Mouse (Mus musculus): ENCODE measurements at regions not wholly inside any gene's neighbourhood (a gene's known extent, or its start where the extent isn't known, plus 50 kb on each side); places are given as distances from the start of the nearest gene placed in this dataset.

GRCm38 (mm10) chr9:46480080-46480690 is 160.4 kb upstream of the 4931429L15Rik start:
- DNase-seq: no peak
- 60% methylated on average over 13 of the region's 13 CpGs for WGBS
- no peaks in the 10 kb centered on the region for H3K27me3 ChIP-seq (ENCODE audit: control insufficient read depth, insufficient read depth, low read length)
- H3K4me3 ChIP-seq (ENCODE audit: control insufficient read depth, insufficient read depth, low read length): no peak overlapping the region
- no peaks in the 10 kb centered on the region for H3K36me3 ChIP-seq (ENCODE audit: control insufficient read depth, insufficient read depth, low read length)
- TF ChIP-seq CTCF (IDR thresholded peaks at IDR 0.05; ENCODE audit: borderline replicate concordance, control insufficient read depth, extremely low read depth, insufficient read depth, low read length, poor library complexity) (no peak), POLR2A (IDR thresholded peaks at IDR 0.05; ENCODE audit: control insufficient read depth, extremely low read depth, insufficient read depth, low read length, poor library complexity) (no peak)
- H3K4me1 ChIP-seq (replicated peaks; ENCODE audit: control insufficient read depth, insufficient read depth, low read length): no peaks in the 10 kb centered on the region
- no peak overlapping the region for H3K27ac ChIP-seq (ENCODE audit: control insufficient read depth, insufficient read depth, low read length)

- no peak for DNase-seq
- H3K27me3 ChIP-seq (ENCODE audit: control insufficient read depth, insufficient read depth, low read length): no peaks in the 10 kb centered on the region
- no peaks in the 10 kb centered on the region for H3K4me1 ChIP-seq (replicated peaks; ENCODE audit: control insufficient read depth, insufficient read depth, low read length)
- H3K27ac ChIP-seq (ENCODE audit: control insufficient read depth, insufficient read depth, low read length): no peak overlapping the region
- H3K36me3 ChIP-seq (ENCODE audit: control insufficient read depth, insufficient read depth, low read length): no peaks in the 10 kb centered on the region
- no peak for TF ChIP-seq CTCF (IDR thresholded peaks at IDR 0.05; ENCODE audit: borderline replicate concordance, control insufficient read depth, extremely low read depth, insufficient read depth, low read length, poor library complexity)
- no peak for TF ChIP-seq POLR2A (IDR thresholded peaks at IDR 0.05; ENCODE audit: control insufficient read depth, extremely low read depth, insufficient read depth, low read length, poor library complexity)
- H3K4me3 ChIP-seq (ENCODE audit: control insufficient read depth, insufficient read depth, low read length): no peak overlapping the region
- 73% methylated on average over 2 of the region's 2 CpGs for WGBS
Observed at GRCm38 (mm10) chr9:46478611-46479010, 158.8 kb upstream of the 4931429L15Rik start.

- no peak for TF ChIP-seq POLR2A (IDR thresholded peaks at IDR 0.05; ENCODE audit: control insufficient read depth, extremely low read depth, insufficient read depth, low read length, poor library complexity)
- TF ChIP-seq CTCF (IDR thresholded peaks at IDR 0.05; ENCODE audit: borderline replicate concordance, control insufficient read depth, extremely low read depth, insufficient read depth, low read length, poor library complexity): no peak
- H3K36me3 ChIP-seq (ENCODE audit: control insufficient read depth, insufficient read depth, low read length): no peaks in the 10 kb centered on the region
Observed at GRCm38 (mm10) chr9:46476516-46476915, 156.7 kb upstream of the 4931429L15Rik start.

GRCm38 (mm10) chr9:46473681-46474080 is 153.9 kb upstream of the 4931429L15Rik start:
- DNase-seq: no peak
- H3K27ac ChIP-seq (ENCODE audit: control insufficient read depth, insufficient read depth, low read length): no peak overlapping the region
- no peaks in the 10 kb centered on the region for H3K4me1 ChIP-seq (replicated peaks; ENCODE audit: control insufficient read depth, insufficient read depth, low read length)
- TF ChIP-seq CTCF (IDR thresholded peaks at IDR 0.05; ENCODE audit: borderline replicate concordance, control insufficient read depth, extremely low read depth, insufficient read depth, low read length, poor library complexity): no peak
- no peak for TF ChIP-seq POLR2A (IDR thresholded peaks at IDR 0.05; ENCODE audit: control insufficient read depth, extremely low read depth, insufficient read depth, low read length, poor library complexity)
- no peaks in the 10 kb centered on the region for H3K27me3 ChIP-seq (ENCODE audit: control insufficient read depth, insufficient read depth, low read length)
- no peaks in the 10 kb centered on the region for H3K36me3 ChIP-seq (ENCODE audit: control insufficient read depth, insufficient read depth, low read length)
- WGBS: 91% methylated on average over 10 of the region's 10 CpGs
- H3K4me3 ChIP-seq (ENCODE audit: control insufficient read depth, insufficient read depth, low read length): no peak overlapping the region

More at GRCm38 (mm10) chr9:46476516-46476915, 156.7 kb upstream of the 4931429L15Rik start:
- no peaks in the 10 kb centered on the region for H3K27me3 ChIP-seq (ENCODE audit: control insufficient read depth, insufficient read depth, low read length)
- H3K4me3 ChIP-seq (ENCODE audit: control insufficient read depth, insufficient read depth, low read length): no peak overlapping the region
- no peaks in the 10 kb centered on the region for H3K4me1 ChIP-seq (replicated peaks; ENCODE audit: control insufficient read depth, insufficient read depth, low read length)
- H3K27ac ChIP-seq (ENCODE audit: control insufficient read depth, insufficient read depth, low read length): no peak overlapping the region
- no peak for DNase-seq
- WGBS: 66% methylated on average over 5 of the region's 5 CpGs

DNA sequence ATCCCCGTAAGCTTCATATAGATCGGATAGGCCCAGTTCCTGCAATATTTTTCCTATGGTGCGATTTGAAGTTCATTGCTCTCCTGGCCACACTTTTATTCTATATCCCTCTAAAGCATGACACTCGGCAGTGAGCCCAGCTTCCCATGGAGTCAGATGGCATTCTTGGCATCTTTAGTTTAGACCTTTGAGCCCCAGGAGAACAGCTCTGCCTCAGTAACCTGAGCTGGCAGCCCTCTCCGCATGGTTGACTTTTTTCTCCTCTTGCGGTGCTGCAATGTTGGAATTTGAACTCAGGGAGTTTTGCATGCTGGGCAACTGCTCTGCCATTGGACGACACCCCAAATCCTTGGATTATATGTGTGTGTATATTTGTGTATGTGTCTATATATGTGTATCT is 149.7 kb upstream of the 4931429L15Rik start:
- H3K4me3 ChIP-seq (ENCODE audit: control insufficient read depth, insufficient read depth, low read length): no peak overlapping the region
- H3K27ac ChIP-seq (ENCODE audit: control insufficient read depth, insufficient read depth, low read length): no peak overlapping the region
- H3K4me1 ChIP-seq (replicated peaks; ENCODE audit: control insufficient read depth, insufficient read depth, low read length): no peaks in the 10 kb centered on the region
- TF ChIP-seq CTCF (IDR thresholded peaks at IDR 0.05; ENCODE audit: borderline replicate concordance, control insufficient read depth, extremely low read depth, insufficient read depth, low read length, poor library complexity) (no peak), POLR2A (IDR thresholded peaks at IDR 0.05; ENCODE audit: control insufficient read depth, extremely low read depth, insufficient read depth, low read length, poor library complexity) (no peak)
- 94% methylated on average over 7 of the region's 7 CpGs for WGBS
- H3K27me3 ChIP-seq (ENCODE audit: control insufficient read depth, insufficient read depth, low read length): no peaks in the 10 kb centered on the region
- H3K36me3 ChIP-seq (ENCODE audit: control insufficient read depth, insufficient read depth, low read length): no peaks in the 10 kb centered on the region
- no peak for DNase-seq

DNA sequence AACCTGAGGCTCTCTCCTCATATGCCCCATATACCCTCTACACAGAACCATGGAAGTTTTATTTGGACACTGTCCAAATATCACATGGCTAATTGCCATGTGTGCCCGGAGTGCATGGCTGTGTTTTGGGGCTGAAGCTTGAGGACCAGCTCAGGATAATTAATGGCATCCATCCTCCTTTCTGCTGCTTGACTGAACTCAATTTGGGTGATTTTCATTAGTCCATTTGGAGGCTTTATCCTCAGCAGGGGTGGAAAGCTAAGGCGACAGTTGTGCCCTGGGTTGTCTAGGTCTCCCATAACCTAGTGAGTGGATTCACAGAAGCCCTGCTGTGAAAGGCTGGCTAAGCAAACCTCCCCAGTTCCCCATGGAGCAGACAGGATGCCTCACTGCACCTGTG is 148.5 kb upstream of the 4931429L15Rik start:
- Histone ChIP-seq H3K4me1 (replicated peaks; ENCODE audit: control insufficient read depth, insufficient read depth, low read length) (no peaks in the 10 kb centered on the region), H3K27ac (ENCODE audit: control insufficient read depth, insufficient read depth, low read length) (no peak overlapping the region), H3K36me3 (ENCODE audit: control insufficient read depth, insufficient read depth, low read length) (no peaks in the 10 kb centered on the region), H3K27me3 (ENCODE audit: control insufficient read depth, insufficient read depth, low read length) (no peaks in the 10 kb centered on the region), H3K4me3 (ENCODE audit: control insufficient read depth, insufficient read depth, low read length) (no peak overlapping the region)
- TF ChIP-seq CTCF (IDR thresholded peaks at IDR 0.05; ENCODE audit: borderline replicate concordance, control insufficient read depth, extremely low read depth, insufficient read depth, low read length, poor library complexity): no peak
- no peak for TF ChIP-seq POLR2A (IDR thresholded peaks at IDR 0.05; ENCODE audit: control insufficient read depth, extremely low read depth, insufficient read depth, low read length, poor library complexity)
- WGBS: 92% methylated on average over 2 of the region's 2 CpGs
- DNase-seq: no peak

DNA sequence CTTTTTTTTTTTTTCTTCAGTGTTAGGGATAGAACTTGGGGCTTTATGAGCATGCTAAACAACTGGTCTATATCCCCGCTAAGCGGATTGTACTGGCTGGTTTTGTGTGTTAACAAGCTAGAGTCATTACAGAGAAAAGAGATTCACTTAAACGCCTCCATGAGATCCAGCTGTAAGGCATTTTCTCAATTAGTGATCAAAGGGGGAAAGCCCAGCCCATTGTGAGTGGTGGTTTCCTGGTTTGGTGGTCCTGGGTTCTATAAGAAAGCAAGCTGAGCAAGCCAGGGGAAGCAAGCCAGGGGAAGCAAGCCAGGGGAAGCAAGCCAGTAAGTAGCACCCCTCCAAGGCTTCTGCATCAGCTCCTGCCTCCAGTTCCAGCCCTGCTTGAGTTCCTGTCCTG is 147.9 kb upstream of the 4931429L15Rik start:
- Histone ChIP-seq H3K27me3 (ENCODE audit: control insufficient read depth, insufficient read depth, low read length) (no peaks in the 10 kb centered on the region), H3K4me3 (ENCODE audit: control insufficient read depth, insufficient read depth, low read length) (no peak overlapping the region), H3K27ac (ENCODE audit: control insufficient read depth, insufficient read depth, low read length) (no peak overlapping the region), H3K36me3 (ENCODE audit: control insufficient read depth, insufficient read depth, low read length) (no peaks in the 10 kb centered on the region), H3K4me1 (replicated peaks; ENCODE audit: control insufficient read depth, insufficient read depth, low read length) (no peaks in the 10 kb centered on the region)
- TF ChIP-seq POLR2A (IDR thresholded peaks at IDR 0.05; ENCODE audit: control insufficient read depth, extremely low read depth, insufficient read depth, low read length, poor library complexity) (no peak), CTCF (IDR thresholded peaks at IDR 0.05; ENCODE audit: borderline replicate concordance, control insufficient read depth, extremely low read depth, insufficient read depth, low read length, poor library complexity) (no peak)
- WGBS: 80% methylated on average over 3 of the region's 3 CpGs
- no peak for DNase-seq

Measured in thymus, adult 2 months (tissue).